Mouse (Mus musculus): ENCODE results near the gene Gm43951.
"Not testable (repeated sequence)": the region's sequence is repeated elsewhere in the genome, so short reads cannot be mapped to it uniquely, and the experiment has no call there.

Gene Gm43951

GRCm38 (mm10) chr11:72203440-72203839 lies 3.2 kb downstream of the Gm43951 start:
- DNase-seq (ENCODE audit: low spot score): no peak

GRCm38 (mm10) chr11:72196506-72196905 lies 10.1 kb downstream of the Gm43951 start:
- DNase-seq (ENCODE audit: low spot score): no peak

- DNase-seq (ENCODE audit: low spot score): no peak
Observed at GRCm38 (mm10) chr11:72194259-72194658, 12.4 kb downstream of the Gm43951 start.

GRCm38 (mm10) chr11:72190857-72191256 lies 15.8 kb downstream of the Gm43951 start:
- no peak for DNase-seq (ENCODE audit: low spot score)

DNA sequence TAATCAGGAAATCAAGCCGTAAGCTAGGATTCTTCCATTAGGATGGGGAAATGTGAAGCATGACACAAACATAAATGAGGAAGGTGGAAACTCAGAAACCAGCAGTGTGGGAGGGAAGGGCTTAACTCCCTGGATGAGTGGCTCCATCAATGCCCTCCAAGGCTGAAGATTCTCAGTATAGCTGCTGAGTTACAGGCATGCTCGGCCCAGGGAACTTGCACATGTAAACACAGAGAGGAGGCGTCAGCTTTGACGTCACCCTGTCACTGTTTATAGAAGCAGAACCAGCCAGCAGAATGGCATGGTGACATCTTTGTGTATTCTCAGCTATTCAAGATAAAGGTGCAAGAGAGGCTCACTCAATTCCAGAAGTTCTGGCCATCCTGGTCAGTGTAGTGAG lies 22.4 kb downstream of the Gm43951 start:
- DNase-seq (ENCODE audit: low spot score): no peak

GRCm38 (mm10) chr11:72181136-72181535 lies 25.5 kb downstream of the Gm43951 start:
- no peak for DNase-seq (ENCODE audit: low spot score)

- no peak for DNase-seq (ENCODE audit: low spot score)
Observed at GRCm38 (mm10) chr11:72180556-72180955, 26.1 kb downstream of the Gm43951 start.

DNA sequence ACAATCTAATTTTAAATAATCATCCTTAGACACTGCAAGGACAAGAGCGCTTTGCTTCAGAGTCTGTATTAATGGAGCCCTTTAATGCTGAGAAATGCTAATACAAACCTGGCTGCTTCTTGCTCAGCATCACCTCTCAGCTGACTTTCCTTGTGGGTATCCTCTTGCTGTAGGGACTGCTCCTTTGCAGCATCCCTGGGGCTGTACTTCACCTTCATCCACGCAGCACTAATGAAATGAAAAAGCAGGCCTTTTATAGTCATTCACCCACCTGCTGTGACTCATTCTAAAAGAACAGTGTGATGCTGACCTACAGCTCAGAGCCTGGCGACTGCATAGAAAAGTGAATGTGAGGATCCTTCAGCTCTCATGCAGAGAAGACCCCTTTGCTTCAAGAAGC lies 30.1 kb downstream of the Gm43951 start:
- no peak for DNase-seq (ENCODE audit: low spot score)

GRCm38 (mm10) chr11:72175966-72176365 lies 30.7 kb downstream of the Gm43951 start:
- DNase-seq (ENCODE audit: low spot score): no peak

DNA sequence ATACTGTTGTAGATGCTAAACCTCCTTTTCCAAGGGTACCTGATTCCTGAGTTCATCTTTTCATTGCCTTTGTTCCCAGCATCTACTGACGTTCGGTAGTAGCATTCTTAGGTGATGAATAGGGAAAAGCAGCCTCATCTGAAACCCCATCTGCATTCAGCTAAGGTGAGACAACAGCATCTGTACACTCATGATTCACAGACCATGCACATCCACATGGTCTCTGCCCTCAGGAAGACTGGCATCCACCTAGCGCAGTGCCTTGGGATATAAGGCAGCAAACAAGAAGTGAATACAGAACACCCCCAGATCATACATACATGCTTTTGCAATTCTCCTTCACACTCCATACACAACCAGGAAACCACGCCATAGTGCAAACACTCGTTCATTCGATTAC lies 31.9 kb downstream of the Gm43951 start:
- DNase-seq (ENCODE audit: low spot score): no peak

- DNase-seq (ENCODE audit: low spot score): no peak
Observed at GRCm38 (mm10) chr11:72173506-72173905, 33.1 kb downstream of the Gm43951 start.

GRCm38 (mm10) chr11:72171906-72172305 lies 34.7 kb downstream of the Gm43951 start:
- DNase-seq (ENCODE audit: low spot score): not testable (repeated sequence)

DNA sequence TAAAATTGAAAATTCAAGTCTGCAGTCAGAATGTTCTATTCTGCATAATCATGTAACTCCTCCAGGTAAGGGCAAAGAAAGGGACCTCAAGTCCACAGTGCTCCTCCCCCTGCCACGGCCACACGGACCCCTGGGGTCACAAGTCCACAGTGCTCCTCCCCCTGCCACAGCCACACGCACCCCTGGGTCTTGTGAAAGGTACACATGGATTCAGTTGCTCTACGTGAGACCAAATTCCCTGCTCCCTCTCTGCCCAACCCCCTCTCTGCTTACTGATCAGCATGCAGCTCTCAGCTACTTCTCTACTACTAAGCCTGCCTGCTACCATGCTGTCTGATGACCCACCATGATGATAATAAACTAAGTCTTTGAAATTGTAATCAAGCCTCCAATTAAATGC lies 36.8 kb downstream of the Gm43951 start:
- DNase-seq (ENCODE audit: low spot score): no peak

DNA sequence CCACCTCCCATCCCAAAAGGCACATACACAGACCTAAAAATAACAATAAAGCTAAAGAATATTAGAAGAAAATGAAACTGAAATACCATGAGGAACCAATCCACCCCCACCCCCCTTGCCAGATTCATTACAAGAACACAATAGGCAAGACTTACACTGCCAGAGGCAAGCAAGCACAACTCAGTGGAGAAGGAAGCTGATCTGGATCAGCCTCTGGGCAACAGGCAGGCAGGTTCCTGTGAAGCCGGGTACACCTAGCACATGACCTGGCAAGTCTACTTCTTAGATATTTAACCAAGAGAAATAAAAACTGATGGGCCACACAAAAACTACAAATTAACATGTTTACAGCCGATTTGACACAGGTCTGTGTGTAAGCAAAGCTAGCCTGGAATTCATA lies 43.4 kb downstream of the Gm43951 start:
- DNase-seq (ENCODE audit: low spot score): no peak

DNA sequence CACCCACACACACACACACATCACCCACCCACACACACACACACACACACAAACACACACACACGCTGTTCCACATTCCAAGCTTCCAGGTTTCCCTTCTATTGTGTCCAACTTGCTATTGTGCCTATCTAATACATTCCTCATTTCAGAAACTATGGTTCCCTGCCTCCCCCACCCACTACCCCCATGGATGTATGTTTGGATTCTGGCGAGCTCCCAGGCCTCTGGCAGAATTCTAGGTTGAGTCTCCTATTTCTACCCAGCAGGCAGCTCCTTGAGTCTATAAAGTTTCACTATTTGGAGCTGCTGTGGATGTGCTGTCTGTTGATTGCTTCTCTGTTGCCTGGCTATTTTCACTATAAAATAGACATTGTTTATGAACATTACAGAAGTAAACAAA lies 50.0 kb downstream of the Gm43951 start:
- DNase-seq (ENCODE audit: low spot score): no peak

DNA sequence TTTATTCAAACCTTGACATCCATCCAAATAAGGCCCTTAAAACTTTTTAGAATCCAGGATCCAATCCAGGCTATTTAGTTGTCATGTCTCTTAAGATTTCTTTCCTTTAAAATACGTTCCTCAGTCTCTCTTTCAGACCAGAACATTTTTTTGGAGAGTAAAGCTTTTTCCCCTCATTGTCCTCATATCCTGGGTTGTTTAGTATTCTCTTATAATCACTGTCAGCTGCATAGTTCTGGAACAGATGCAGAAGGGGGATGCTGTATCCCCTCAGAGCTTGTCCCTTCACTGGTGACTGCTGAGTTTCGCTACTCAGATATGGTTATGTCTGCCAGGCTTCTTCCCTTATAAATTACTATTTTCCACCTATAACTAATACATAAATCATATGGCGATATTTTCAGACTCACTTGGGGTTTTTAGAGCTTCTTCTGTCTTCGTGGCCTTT lies 50.6 kb downstream of the Gm43951 start:
- DNase-seq (ENCODE audit: low spot score): no peak

GRCm38 (mm10) chr11:72155186-72155980 lies 51.3 kb downstream of the Gm43951 start:
- DNase-seq (ENCODE audit: low spot score): no peak

Data from MN1 (cell line).